Comparison of ENCODE assay signal across 8 mouse cellular contexts in the genomic region with DNA sequence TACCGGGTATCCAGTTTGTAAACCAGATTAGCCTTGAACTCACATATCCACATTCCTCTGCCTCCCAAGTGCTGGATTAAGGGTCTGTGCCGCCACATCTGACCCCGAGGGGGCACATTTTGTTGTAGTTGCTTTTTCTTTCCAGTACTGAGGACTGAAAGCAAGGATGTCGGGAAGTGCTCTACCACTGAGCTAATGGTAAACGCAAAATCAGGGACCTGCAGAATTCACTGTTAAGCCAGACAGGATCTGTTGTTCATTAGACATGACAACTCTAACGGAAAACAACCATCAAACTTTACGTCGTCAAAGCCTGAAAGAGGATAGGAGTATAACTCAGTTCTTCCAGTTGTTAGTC. TPM values are rescaled to one million over a fixed set of nuclear protein-coding genes. Genes with fewer than 3 reads are reported as not detected.
DNase-seq lines count a peak whose midpoint lies in the region; ATAC-seq and TF ChIP-seq lines count a peak whose summit lies in the region.

No protein-coding gene starts in this region.

- H3K9ac ChIP-seq in limb, embryonic 11.5 days (ENCODE audit: low read length), result peak overlapping the region; percentile 47; the same call in 1 of the 2 replicates
- H3K9ac ChIP-seq in neural tube, embryonic 15.5 days (replicated peaks), result peak overlapping the region; percentile 89

- H3K36me3 ChIP-seq in limb, embryonic 11.5 days (ENCODE audit: control insufficient read depth, insufficient read depth, low read length), result peaks cover 2% of the 10 kb centered on the region; the same call in 1 of the 2 replicates
- H3K36me3 ChIP-seq in neural tube, embryonic 15.5 days, result peaks cover 15% of the 10 kb centered on the region

- TF ChIP-seq CTCF in gastrocnemius, adult 2 months (IDR thresholded peaks at IDR 0.05), result no peak

- peak overlapping the region; percentile 56 for H3K4me2 ChIP-seq in limb, embryonic 11.5 days (ENCODE audit: low read depth, severe bottlenecking)
- peak overlapping the region; percentile 75 for H3K4me2 ChIP-seq in neural tube, embryonic 15.5 days

- intact Hi-C loops in gastrocnemius, adult 2 months (cut with DNase I), result no loop called here

- DNase-seq in gastrocnemius, adult 2 months, result peak; percentile 33
- DNase-seq in gastrocnemius, adult 18-20 months (ENCODE audit: low spot score), result no peak
- peak; percentile 41 for DNase-seq in thymus, postnatal 4 days
- no peak for DNase-seq in thymus, postnatal 14 days
- no peak for DNase-seq in limb, embryonic 11.5 days (ENCODE audit: low spot score)
- no peak for DNase-seq in adrenal gland, adult (ENCODE audit: inconsistent age in 2 of 2, low spot score in 1 of 2)
- DNase-seq in cerebellum, postnatal 4 days (ENCODE audit: low spot score in 2 of 2), result no peak

- H3K9me3 ChIP-seq in limb, embryonic 11.5 days (ENCODE audit: control insufficient read depth, low read length), result no peaks in the 10 kb centered on the region
- no peaks in the 10 kb centered on the region for H3K9me3 ChIP-seq in neural tube, embryonic 15.5 days (replicated peaks)

- H3K27me3 ChIP-seq in limb, embryonic 11.5 days (ENCODE audit: control insufficient read depth, insufficient read depth, low read length), result no peaks in the 10 kb centered on the region
- H3K27me3 ChIP-seq in neural tube, embryonic 15.5 days (replicated peaks), result no peaks in the 10 kb centered on the region

- whole genome bisulfite sequencing in limb, embryonic 11.5 days, result 4% methylated on average over 8 of the region's 8 CpGs
- 3% methylated on average over 8 of the region's 8 CpGs for WGBS in neural tube, embryonic 15.5 days

- ATAC-seq in limb, embryonic 11.5 days (ENCODE audit: insufficient number of reproducible peaks, low FRiP score, low TSS enrichment, low read depth), result peak; percentile 63
- peak; percentile 66 for ATAC-seq in neural tube, embryonic 15.5 days (ENCODE audit: low FRiP score)

- no peaks in the 10 kb centered on the region for H3K4me1 ChIP-seq in limb, embryonic 11.5 days (ENCODE audit: control insufficient read depth, insufficient read depth, low read length)
- peaks cover 26% of the 10 kb centered on the region for H3K4me1 ChIP-seq in neural tube, embryonic 15.5 days

- H3K27ac ChIP-seq in gastrocnemius, adult 2 months, result peak overlapping the region; percentile 96
- H3K27ac ChIP-seq in limb, embryonic 11.5 days (replicated peaks; ENCODE audit: low read depth, low read length), result 0 out of 2 replicates have a peak overlapping the region, but pooled peaks have one; percentile 36
- H3K27ac ChIP-seq in neural tube, embryonic 15.5 days (replicated peaks), result peak overlapping the region; percentile 93

- peak overlapping the region; percentile 86 for H3K4me3 ChIP-seq in gastrocnemius, adult 2 months
- peak overlapping the region; percentile 86 for H3K4me3 ChIP-seq in limb, embryonic 11.5 days (ENCODE audit: low read depth, low read length)
- H3K4me3 ChIP-seq in neural tube, embryonic 15.5 days (replicated peaks), result peak overlapping the region; percentile 92

RNA-seq across cellular contexts. Expression of gene Mtch2, which starts 0.4 kb away (rescaled TPM):
- 100 to 1,000 TPM; 156 to 179 TPM for total RNA-seq in gastrocnemius, adult 2 months (2021)
- total RNA-seq in gastrocnemius, adult 18-20 months (2021), result 100 to 1,000 TPM; 146 to 157 TPM
- polyA plus RNA-seq in limb, embryonic 11.5 days (2014; fragmentation: Nextera tagmentation; extraction: Ambion mirVana), result 220 and 227 TPM in 2 replicates
- polyA plus RNA-seq in neural tube, embryonic 15.5 days (2015; fragmentation: Nextera tagmentation; extraction: Ambion mirVana), result 246 and 250 TPM in 2 replicates

RNA-seq across cellular contexts. Expression of gene C1qtnf4, which starts 39.1 kb away (rescaled TPM):
- total RNA-seq in gastrocnemius, adult 2 months (2021), result 1 to 10 TPM; 4.3 to 6.1 TPM
- 1 to 10 TPM; 6.5 to 9.7 TPM for total RNA-seq in gastrocnemius, adult 18-20 months (2021)
- polyA plus RNA-seq in limb, embryonic 11.5 days (2014; fragmentation: Nextera tagmentation; extraction: Ambion mirVana), result 9.2 and 10.2 TPM in 2 replicates
- polyA plus RNA-seq in neural tube, embryonic 15.5 days (2015; fragmentation: Nextera tagmentation; extraction: Ambion mirVana), result 123 and 207 TPM in 2 replicates

RNA-seq across cellular contexts. Expression of gene Kbtbd4, which starts 58.0 kb away (rescaled TPM):
- 10 to 100 TPM; 18.5 to 20.6 TPM for total RNA-seq in gastrocnemius, adult 2 months (2021)
- total RNA-seq in gastrocnemius, adult 18-20 months (2021), result 10 to 100 TPM; 17.8 to 19.2 TPM
- 47.5 and 53.7 TPM in 2 replicates for polyA plus RNA-seq in limb, embryonic 11.5 days (2014; fragmentation: Nextera tagmentation; extraction: Ambion mirVana)
- 48.6 and 55.3 TPM in 2 replicates for polyA plus RNA-seq in neural tube, embryonic 15.5 days (2015; fragmentation: Nextera tagmentation; extraction: Ambion mirVana)

RNA-seq across cellular contexts. Expression of gene Ndufs3, which starts 58.1 kb away (rescaled TPM):
- total RNA-seq in gastrocnemius, adult 2 months (2021), result 100 to 1,000 TPM; 460 to 625 TPM
- 100 to 1,000 TPM; 489 to 535 TPM for total RNA-seq in gastrocnemius, adult 18-20 months (2021)
- 206 and 229 TPM in 2 replicates for polyA plus RNA-seq in limb, embryonic 11.5 days (2014; fragmentation: Nextera tagmentation; extraction: Ambion mirVana)
- 228 and 239 TPM in 2 replicates for polyA plus RNA-seq in neural tube, embryonic 15.5 days (2015; fragmentation: Nextera tagmentation; extraction: Ambion mirVana)

Comparison
In these comparisons a context has a peak if more than half of its experiments do, and no peak if none do; other contexts are left out.
1. DNase-seq: peak in gastrocnemius, adult 2 months (single experiment) and thymus, postnatal 4 days (single experiment); none in gastrocnemius, adult 18-20 months (single experiment), thymus, postnatal 14 days (single experiment), limb, embryonic 11.5 days (single experiment), adrenal gland, adult (0 of 2) and cerebellum, postnatal 4 days (0 of 2).
2. H3K27ac ChIP-seq: peak in every context shown above with its lines; median percentile 96 in gastrocnemius, adult 2 months; 93 in neural tube, embryonic 15.5 days; 36 in limb, embryonic 11.5 days.
3. Peak in every context shown above with its lines, with median percentiles within 50 percentile points of each other: H3K4me3 ChIP-seq.